Mouse (Mus musculus): Measurements from ENCODE around the gene Zfp687.
"Not testable (repeated sequence)": the region's sequence is repeated elsewhere in the genome, so short reads cannot be mapped to it uniquely, and the experiment has no call there.

- TF ChIP-seq EP300, CTCF (IDR thresholded peaks at IDR 0.05; ENCODE audit: low read depth): not testable (repeated sequence)
Observed at GRCm38 (mm10) chr3:95020956-95021355, 5.7 kb upstream of the Zfp687 start.
